Mouse (Mus musculus) liver, embryonic 14.5 days (tissue): Measurements from ENCODE around the gene Mdm2. TPM values are rescaled to one million over a fixed set of nuclear protein-coding genes. Genes with fewer than 3 reads are reported as not detected.
A peak's percentile ranks its signal among the peaks of the same experiment; 100 is the strongest.
"Not testable (repeated sequence)": the region's sequence is repeated elsewhere in the genome, so short reads cannot be mapped to it uniquely, and the experiment has no call there.

Experiments used
- ATAC-seq: fragments of 200-750 bp; cut with Nextera tagmentation; 2 replicates; pipeline ENCODE4 v1.8.0; 2017; ENCODE audit warnings: moderate number of reproducible peaks, mild to moderate bottlenecking, moderate library complexity; ENCODE audit not compliant: insufficient read depth
- DNase-seq, 3 experiments: peaks; one replicate each; pipeline ENCODE4 v3.0.0-alpha.2; 2012 to 2013; ENCODE audit warnings: low read depth in 3 of 3, low spot score in 3 of 3
- H3K27ac ChIP-seq: fragments of 300-500 bp; sonication (generic); 2 replicates; pipeline ENCODE4 v1.5.1; 2014; ENCODE audit warnings: moderate library complexity, mild to moderate bottlenecking, control low read depth, inconsistent platforms
- H3K27me3 ChIP-seq: fragments of 300-500 bp; sonication (generic); 2 replicates; pipeline ENCODE4 v1.6.1; 2014; ENCODE audit warnings: mild to moderate bottlenecking, low read length, moderate library complexity; ENCODE audit not compliant: control insufficient read depth, insufficient read depth
- H3K36me3 ChIP-seq: fragments of 300-500 bp; sonication (generic); replicated peaks from 2 replicates; pipeline ENCODE4 v1.6.1; 2014; ENCODE audit warnings: low read depth; ENCODE audit not compliant: control insufficient read depth, insufficient read depth
- H3K4me1 ChIP-seq, 2 experiments: fragments of 200-500 bp in 1 of 2; fragments of 300-500 bp in 1 of 2; sonication (generic) in 1 of 2; replicated peaks; 2 replicates each; pipeline ENCODE4 v1.6.1; 2012 to 2014; ENCODE audit warnings: antibody characterized with exemption in 1 of 2, inconsistent platforms in 1 of 2, low read length in 1 of 2; ENCODE audit not compliant: control insufficient read depth in 2 of 2, insufficient read depth in 2 of 2
- H3K4me2 ChIP-seq: fragments of 300-500 bp; sonication (generic); 2 replicates; pipeline ENCODE4 v1.6.1; 2014; ENCODE audit warnings: low read depth, mild to moderate bottlenecking, control low read depth, moderate library complexity
- H3K4me3 ChIP-seq, 2 experiments: fragments of 200-500 bp in 1 of 2; fragments of 300-500 bp in 1 of 2; sonication (generic) in 1 of 2; 2 replicates each; pipeline ENCODE4 v1.5.1; 2012 to 2014; ENCODE audit warnings: low read depth in 2 of 2, low read length in 2 of 2, mild to moderate bottlenecking in 2 of 2, control low read depth in 1 of 2, inconsistent platforms in 1 of 2, moderate library complexity in 1 of 2; ENCODE audit not compliant: insufficient read depth in 1 of 2
- H3K9ac ChIP-seq: fragments of 300-500 bp; sonication (generic); replicated peaks from 2 replicates; pipeline ENCODE4 v1.6.1; 2014; ENCODE audit warnings: mild to moderate bottlenecking, control low read depth, moderate library complexity
- H3K9me3 ChIP-seq: fragments of 300-500 bp; sonication (generic); 2 replicates; pipeline ENCODE4 v1.6.1; 2016; ENCODE audit warnings: low read length, mixed read lengths; ENCODE audit not compliant: control insufficient read depth
- CTCF ChIP-seq: IDR thresholded peaks from 2 replicates; pipeline ENCODE4 v1.5.1; 2016; ENCODE audit warnings: antibody characterized with exemption, low read depth, control low read depth
- EP300 ChIP-seq: IDR thresholded peaks from 2 replicates; pipeline ENCODE4 v1.6.1; 2016; ENCODE audit warnings: antibody characterized with exemption, low read depth
- WGBS: fragments of 180-500 bp; shearing (Covaris S2); extraction: QIAGEN DNeasy Blood & Tissue Kit; methylation state at CpG from one replicate; pipeline ENCODE4 v1.1.7; 2014; ENCODE audit not compliant: insufficient replicate concordance; 5-methylcytosine and 5-hydroxymethylcytosine counted together
- polyA plus RNA-seq, 2 experiments: library from polyadenylated mRNA; depleted of rRNA in 1 of 2; stranded (reverse) in 1 of 2; unstranded in 1 of 2; fragments of >200 nt; fragmentation: Nextera tagmentation in 1 of 2; extraction: Ambion mirVana in 1 of 2; gene quantifications; 2 replicates each; pipeline versions ENCODE4 v1.2.1 to v1.2.3; 2012 to 2014

Gene Mdm2
- polyA plus RNA-seq, 2 experiments: 12.8 to 20.0 TPM

- WGBS: 83% methylated on average over 7 of the region's 7 CpGs
- Histone ChIP-seq H3K36me3 (peaks cover 19% of the 10 kb centered on the region), H3K4me3 (no peak overlapping the region), H3K4me2 (no peak overlapping the region), H3K9me3 (no peaks in the 10 kb centered on the region), H3K9ac (no peak overlapping the region), H3K4me1 (peaks cover 3 to 6% of the 10 kb centered on the region in 2 experiments; a peak in 3 of 4 replicates), H3K27ac (no peak overlapping the region), H3K27me3 (no peaks in the 10 kb centered on the region)
- TF ChIP-seq CTCF: no peak
- no peak for TF ChIP-seq EP300
- ATAC-seq (no peak), DNase-seq (no peak)
These were observed 37.2 kb upstream of the Mdm2 start for GRCm38 (mm10) chr10:117747711-117748110.

DNA sequence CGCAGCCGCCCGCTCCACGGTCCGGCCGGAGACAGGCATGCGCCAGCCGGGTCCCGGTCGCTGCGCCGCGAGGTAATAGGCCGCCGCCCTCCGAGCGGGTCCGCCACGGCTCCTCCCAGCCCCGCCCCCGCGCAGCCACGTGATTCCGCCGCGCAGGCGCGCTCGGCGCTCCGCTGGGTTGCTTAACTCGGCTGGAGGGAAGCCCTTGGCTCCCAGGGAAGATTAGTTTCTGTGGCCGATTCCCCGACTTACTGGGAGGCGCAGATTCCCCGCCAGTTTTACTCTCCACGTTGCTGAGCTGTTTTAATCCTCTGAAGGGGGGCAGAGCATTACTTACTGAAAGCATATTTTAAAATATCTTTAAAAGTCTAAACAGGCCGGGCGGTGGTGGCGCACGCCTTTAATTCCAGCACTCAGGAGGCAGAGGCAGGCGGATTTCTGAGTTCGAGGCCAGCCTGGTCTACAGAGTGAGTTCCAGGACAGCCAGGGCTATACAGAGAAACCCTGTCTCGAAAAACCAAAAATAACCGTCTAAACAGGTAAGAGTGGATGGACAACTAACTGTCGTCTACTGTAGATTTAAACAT, 35.8 kb upstream of the Mdm2 start, which contains the start of gene Slc35e3:
Slc35e3 (minus strand) TSS at position 69 of the 587 bp plus-strand sequence.
- Histone ChIP-seq H3K9ac (peak within 1 kb of the TSS; percentile 44), H3K4me2 (peak within 1 kb of the TSS; percentile 90), H3K4me3 (peak within 1 kb of the TSS; percentile 54 to 58), H3K27ac (no peak within 1 kb of the TSS), H3K9me3 (no peaks in the 10 kb centered on the region), H3K27me3 (no peaks in the 10 kb centered on the region), H3K36me3 (peaks cover 12% of the 10 kb centered on the region), H3K4me1 (peaks cover 3 to 6% of the 10 kb centered on the region in 2 experiments; a peak in 3 of 4 replicates)
- peak; percentile 97 for ATAC-seq
- TF ChIP-seq CTCF (no peak), EP300 (no peak)
- peak; percentile 80 to 84 (median 83) for DNase-seq
- 13% methylated on average over 46 of the region's 46 CpGs for WGBS

DNA sequence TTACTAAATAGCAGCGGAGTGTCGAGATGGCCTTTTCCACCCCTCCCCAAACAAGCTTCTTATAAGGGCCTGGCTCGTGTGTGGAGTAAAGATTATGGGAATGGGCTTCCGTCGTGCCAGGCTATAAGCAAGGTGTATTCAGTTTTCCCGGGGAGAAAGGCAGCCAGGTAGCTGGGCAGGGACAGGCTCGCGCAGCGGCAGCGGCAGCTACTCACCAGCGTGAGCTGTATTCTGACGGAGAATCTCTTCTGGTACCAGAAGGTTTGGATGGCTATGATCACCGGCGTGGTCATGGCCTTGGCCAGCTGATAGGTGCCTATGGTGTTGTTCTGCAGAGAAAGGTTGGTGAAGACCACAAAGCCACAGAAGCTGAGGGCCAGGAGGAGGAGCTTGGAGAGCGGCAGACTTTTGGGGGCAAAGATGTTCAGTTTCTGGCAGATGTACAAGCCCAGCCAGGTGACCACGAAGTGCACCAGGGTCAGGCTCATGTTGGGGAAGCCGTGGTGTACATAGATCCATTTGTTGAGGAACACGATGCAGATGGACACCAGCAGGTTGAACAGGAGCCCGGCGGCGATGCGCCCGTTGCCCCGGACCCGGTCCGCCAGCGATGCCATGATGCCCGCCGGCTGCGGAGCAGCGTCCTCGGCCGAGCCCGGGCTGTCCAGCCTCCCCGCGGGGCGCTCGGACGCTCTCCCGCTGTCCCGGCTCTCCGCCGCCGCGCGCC, 35.2 kb upstream of the Mdm2 start:
- DNase-seq, H3K9me3 ChIP-seq, H3K36me3 ChIP-seq, H3K27ac ChIP-seq, H3K4me1 ChIP-seq, H3K27me3 ChIP-seq: not testable (repeated sequence)
- ATAC-seq: peak; percentile 38
- Histone ChIP-seq H3K4me2 (peak overlapping the region; percentile 90), H3K4me3 (peak overlapping the region; percentile 54 to 58), H3K9ac (peak overlapping the region; percentile 44)
- 2% methylated on average over 19 of the region's 46 CpGs for WGBS

GRCm38 (mm10) chr10:117743917-117744316, 33.4 kb upstream of the Mdm2 start:
- 71% methylated on average over 4 of the region's 4 CpGs for WGBS
- TF ChIP-seq EP300 (no peak), CTCF (no peak)
- Histone ChIP-seq H3K36me3 (no peaks in the 10 kb centered on the region), H3K9me3 (no peaks in the 10 kb centered on the region), H3K4me3 (no peak overlapping the region), H3K4me1 (peaks cover 3 to 6% of the 10 kb centered on the region in 2 experiments; a peak in 3 of 4 replicates), H3K4me2 (no peak overlapping the region), H3K27ac (no peak overlapping the region), H3K27me3 (no peaks in the 10 kb centered on the region), H3K9ac (no peak overlapping the region)
- ATAC-seq: no peak
- DNase-seq: no peak

- Histone ChIP-seq H3K9ac (no peak overlapping the region), H3K9me3 (no peaks in the 10 kb centered on the region), H3K4me2 (no peak overlapping the region), H3K27ac (no peak overlapping the region), H3K27me3 (no peaks in the 10 kb centered on the region), H3K4me3 (no peak overlapping the region), H3K36me3 (no peaks in the 10 kb centered on the region), H3K4me1 (peaks cover 3 to 6% of the 10 kb centered on the region in 2 experiments; a peak in 3 of 4 replicates)
- DNase-seq (no peak), ATAC-seq (no peak)
- TF ChIP-seq EP300 (no peak), CTCF (no peak)
- WGBS: 63% methylated on average over 2 of the region's 2 CpGs
These were observed 32.6 kb upstream of the Mdm2 start for GRCm38 (mm10) chr10:117743182-117743581.
